Mouse (Mus musculus) neural tube, embryonic 14.5 days (tissue): Measurements from ENCODE around the gene Trpc4ap. TPM values are rescaled to one million over a fixed set of nuclear protein-coding genes. Genes with fewer than 3 reads are reported as not detected.

Experiments used
- ATAC-seq: fragments of 200-750 bp; cut with Nextera tagmentation; 2 replicates; pipeline ENCODE4 v1.8.0; 2017; ENCODE audit warnings: low read depth, mild to moderate bottlenecking, moderate TSS enrichment, moderate library complexity
- H3K27ac ChIP-seq: fragments of 300-500 bp; sonication (generic); 2 replicates; pipeline ENCODE4 v1.5.1; 2014; ENCODE audit warnings: low read depth, mild to moderate bottlenecking, control low read depth, low read length, moderate library complexity, mixed read lengths
- H3K27me3 ChIP-seq: fragments of 300-500 bp; sonication (generic); 2 replicates; pipeline ENCODE4 v1.6.1; 2014; ENCODE audit warnings: low read length; ENCODE audit not compliant: control insufficient read depth, insufficient read depth
- H3K36me3 ChIP-seq: fragments of 300-500 bp; sonication (generic); 2 replicates; pipeline ENCODE4 v1.6.1; 2014; ENCODE audit warnings: low read length, mixed read lengths; ENCODE audit not compliant: control insufficient read depth, insufficient read depth
- H3K4me1 ChIP-seq: fragments of 300-500 bp; sonication (generic); 2 replicates; pipeline ENCODE4 v1.6.1; 2014; ENCODE audit warnings: low read length; ENCODE audit not compliant: control insufficient read depth, insufficient read depth
- H3K4me2 ChIP-seq: fragments of 300-500 bp; sonication (generic); 2 replicates; pipeline ENCODE4 v1.6.1; 2014; ENCODE audit warnings: mild to moderate bottlenecking, low read depth, low read length, control low read depth
- H3K4me3 ChIP-seq: fragments of 300-500 bp; sonication (generic); 2 replicates; pipeline ENCODE4 v1.5.1; 2014; ENCODE audit warnings: low read depth, low read length, control low read depth, mixed read lengths
- H3K9ac ChIP-seq: fragments of 300-500 bp; sonication (generic); replicated peaks from 2 replicates; pipeline ENCODE4 v1.6.1; 2014; ENCODE audit warnings: low read depth, mild to moderate bottlenecking, control low read depth, low read length, mixed read lengths
- H3K9me3 ChIP-seq: fragments of 300-500 bp; sonication (generic); 2 replicates; pipeline ENCODE4 v1.6.1; 2016; ENCODE audit warnings: low read length; ENCODE audit not compliant: control insufficient read depth
- WGBS: fragments of 180-500 bp; shearing (Covaris S2); extraction: QIAGEN DNeasy Blood & Tissue Kit; methylation state at CpG from one replicate; pipeline ENCODE4 v1.1.7; 2014; 5-methylcytosine and 5-hydroxymethylcytosine counted together
- polyA plus RNA-seq: library from polyadenylated mRNA; unstranded; fragments of >200 nt; fragmentation: Nextera tagmentation; extraction: Ambion mirVana; gene quantifications from 2 replicates; pipeline ENCODE4 v1.2.1, GENCODE M21; 2014

Gene Trpc4ap
- polyA plus RNA-seq, 1 experiment from 2014 or later, result 165 TPM

GRCm38 (mm10) chr2:155630153-155630552 is 62.0 kb downstream of the Trpc4ap start:
- no peak for ATAC-seq
- Histone ChIP-seq H3K4me1 (peaks cover 12% of the 10 kb centered on the region), H3K4me2 (no peak overlapping the region), H3K4me3 (no peak overlapping the region), H3K27me3 (peaks cover 41% of the 10 kb centered on the region), H3K36me3 (peaks cover 33% of the 10 kb centered on the region), H3K9ac (no peak overlapping the region), H3K27ac (no peak overlapping the region), H3K9me3 (no peaks in the 10 kb centered on the region)
- WGBS, result 29% methylated on average over 20 of the region's 20 CpGs

GRCm38 (mm10) chr2:155629231-155629661 is 62.9 kb downstream of the Trpc4ap start:
- WGBS, result under 1% methylated on average over 35 of the region's 35 CpGs
- H3K27me3 ChIP-seq, result peaks cover 41% of the 10 kb centered on the region
- peaks cover 12% of the 10 kb centered on the region for H3K4me1 ChIP-seq
- H3K4me3 ChIP-seq, result peak overlapping the region; percentile 30
- peak overlapping the region; percentile 44 for H3K9ac ChIP-seq
- no peak overlapping the region for H3K27ac ChIP-seq
- H3K36me3 ChIP-seq, result peaks cover 24% of the 10 kb centered on the region
- peak overlapping the region; percentile 58 for H3K4me2 ChIP-seq
- ATAC-seq, result peak; percentile 62
- no peaks in the 10 kb centered on the region for H3K9me3 ChIP-seq

GRCm38 (mm10) chr2:155628519-155628918 is 63.7 kb downstream of the Trpc4ap start:
- peaks cover 40% of the 10 kb centered on the region for H3K27me3 ChIP-seq
- H3K4me2 ChIP-seq, result no peak overlapping the region
- no peak for ATAC-seq
- no peak overlapping the region for H3K9ac ChIP-seq
- no peak overlapping the region for H3K27ac ChIP-seq
- H3K9me3 ChIP-seq, result no peaks in the 10 kb centered on the region
- H3K36me3 ChIP-seq, result peaks cover 16% of the 10 kb centered on the region; the same call in 1 of the 2 replicates
- no peak overlapping the region for H3K4me3 ChIP-seq
- WGBS, result 78% methylated on average over 13 of the region's 13 CpGs
- peaks cover 12% of the 10 kb centered on the region for H3K4me1 ChIP-seq

- peaks cover 38% of the 10 kb centered on the region for H3K27me3 ChIP-seq
- peaks cover 12% of the 10 kb centered on the region for H3K4me1 ChIP-seq
- no peak overlapping the region for H3K4me2 ChIP-seq
- H3K9me3 ChIP-seq, result no peaks in the 10 kb centered on the region
- H3K4me3 ChIP-seq, result no peak overlapping the region
- WGBS, result 88% methylated on average over 9 of the region's 9 CpGs
- H3K9ac ChIP-seq, result no peak overlapping the region
- peaks cover 12% of the 10 kb centered on the region; the same call in 1 of the 2 replicates for H3K36me3 ChIP-seq
- ATAC-seq, result no peak
- H3K27ac ChIP-seq, result no peak overlapping the region
These were observed 64.1 kb downstream of the Trpc4ap start for GRCm38 (mm10) chr2:155628112-155628511.

- no peak overlapping the region for H3K4me2 ChIP-seq
- no peak for ATAC-seq
- H3K4me3 ChIP-seq, result no peak overlapping the region
- no peak overlapping the region for H3K27ac ChIP-seq
- 42% methylated on average over 21 of the region's 21 CpGs for WGBS
- peaks cover 31% of the 10 kb centered on the region for H3K27me3 ChIP-seq
- peaks cover 12% of the 10 kb centered on the region for H3K4me1 ChIP-seq
- no peak overlapping the region for H3K9ac ChIP-seq
- no peaks in the 10 kb centered on the region for H3K9me3 ChIP-seq
- peaks cover 5% of the 10 kb centered on the region; the same call in 1 of the 2 replicates for H3K36me3 ChIP-seq
These were observed 65.0 kb downstream of the Trpc4ap start for GRCm38 (mm10) chr2:155627030-155627738.

- Histone ChIP-seq H3K4me1 (peaks cover 10% of the 10 kb centered on the region), H3K9me3 (no peaks in the 10 kb centered on the region), H3K27me3 (peaks cover 23% of the 10 kb centered on the region), H3K36me3 (no peaks in the 10 kb centered on the region), H3K4me3 (no peak overlapping the region), H3K27ac (no peak overlapping the region), H3K9ac (no peak overlapping the region), H3K4me2 (no peak overlapping the region)
- WGBS, result 46% methylated on average over 15 of the region's 15 CpGs
- no peak for ATAC-seq
These were observed 65.9 kb downstream of the Trpc4ap start for GRCm38 (mm10) chr2:155626277-155626676.

- peaks cover 8% of the 10 kb centered on the region; the same call in 1 of the 2 replicates for H3K4me1 ChIP-seq
- no peak overlapping the region for H3K4me3 ChIP-seq
- no peaks in the 10 kb centered on the region for H3K9me3 ChIP-seq
- H3K9ac ChIP-seq, result no peak overlapping the region
- no peak overlapping the region for H3K4me2 ChIP-seq
- WGBS, result 44% methylated on average over 10 of the region's 10 CpGs
- no peak overlapping the region for H3K27ac ChIP-seq
- peaks cover 9% of the 10 kb centered on the region for H3K27me3 ChIP-seq
- ATAC-seq, result no peak
- no peaks in the 10 kb centered on the region for H3K36me3 ChIP-seq
These were observed 67.5 kb downstream of the Trpc4ap start for GRCm38 (mm10) chr2:155624730-155625129.

GRCm38 (mm10) chr2:155623996-155624395 is 68.2 kb downstream of the Trpc4ap start:
- Histone ChIP-seq H3K9ac (no peak overlapping the region), H3K4me3 (no peak overlapping the region), H3K27me3 (peaks cover 8% of the 10 kb centered on the region; the same call in 1 of the 2 replicates), H3K9me3 (no peaks in the 10 kb centered on the region), H3K4me1 (peaks cover 1% of the 10 kb centered on the region; the same call in 1 of the 2 replicates), H3K4me2 (no peak overlapping the region), H3K27ac (no peak overlapping the region), H3K36me3 (no peaks in the 10 kb centered on the region)
- 91% methylated on average over 6 of the region's 6 CpGs for WGBS
- ATAC-seq, result no peak

GRCm38 (mm10) chr2:155622606-155623005 is 69.6 kb downstream of the Trpc4ap start:
- H3K4me3 ChIP-seq, result no peak overlapping the region
- 27% methylated on average over 11 of the region's 11 CpGs for WGBS
- no peak overlapping the region for H3K4me2 ChIP-seq
- no peak overlapping the region for H3K9ac ChIP-seq
- H3K27ac ChIP-seq, result no peak overlapping the region
- no peaks in the 10 kb centered on the region for H3K9me3 ChIP-seq
- no peaks in the 10 kb centered on the region for H3K4me1 ChIP-seq
- H3K36me3 ChIP-seq, result no peaks in the 10 kb centered on the region
- ATAC-seq, result no peak
- peaks cover 3% of the 10 kb centered on the region; the same call in 1 of the 2 replicates for H3K27me3 ChIP-seq
